Mouse (Mus musculus) liver, embryonic 14.5 days (tissue): ENCODE results near the gene Rfx7. TPM values are rescaled to one million over a fixed set of nuclear protein-coding genes. Genes with fewer than 3 reads are reported as not detected.

ENCODE experiments used
- ATAC-seq: fragments of 200-750 bp; cut with Nextera tagmentation; 2 replicates; pipeline ENCODE4 v1.8.0; 2017; ENCODE audit warnings: moderate number of reproducible peaks, mild to moderate bottlenecking, moderate library complexity; ENCODE audit not compliant: insufficient read depth
- DNase-seq, 3 experiments: peaks; one replicate each; pipeline ENCODE4 v3.0.0-alpha.2; 2012 to 2013; ENCODE audit warnings: low read depth in 3 of 3, low spot score in 3 of 3
- H3K27ac ChIP-seq: fragments of 300-500 bp; sonication (generic); 2 replicates; pipeline ENCODE4 v1.5.1; 2014; ENCODE audit warnings: moderate library complexity, mild to moderate bottlenecking, control low read depth, inconsistent platforms
- H3K27me3 ChIP-seq: fragments of 300-500 bp; sonication (generic); 2 replicates; pipeline ENCODE4 v1.6.1; 2014; ENCODE audit warnings: mild to moderate bottlenecking, low read length, moderate library complexity; ENCODE audit not compliant: control insufficient read depth, insufficient read depth
- H3K36me3 ChIP-seq: fragments of 300-500 bp; sonication (generic); replicated peaks from 2 replicates; pipeline ENCODE4 v1.6.1; 2014; ENCODE audit warnings: low read depth; ENCODE audit not compliant: control insufficient read depth, insufficient read depth
- H3K4me1 ChIP-seq, 2 experiments: fragments of 200-500 bp in 1 of 2; fragments of 300-500 bp in 1 of 2; sonication (generic) in 1 of 2; replicated peaks; 2 replicates each; pipeline ENCODE4 v1.6.1; 2012 to 2014; ENCODE audit warnings: antibody characterized with exemption in 1 of 2, inconsistent platforms in 1 of 2, low read length in 1 of 2; ENCODE audit not compliant: control insufficient read depth in 2 of 2, insufficient read depth in 2 of 2
- H3K4me2 ChIP-seq: fragments of 300-500 bp; sonication (generic); 2 replicates; pipeline ENCODE4 v1.6.1; 2014; ENCODE audit warnings: low read depth, mild to moderate bottlenecking, control low read depth, moderate library complexity
- H3K4me3 ChIP-seq, 2 experiments: fragments of 200-500 bp in 1 of 2; fragments of 300-500 bp in 1 of 2; sonication (generic) in 1 of 2; 2 replicates each; pipeline ENCODE4 v1.5.1; 2012 to 2014; ENCODE audit warnings: low read depth in 2 of 2, low read length in 2 of 2, mild to moderate bottlenecking in 2 of 2, control low read depth in 1 of 2, inconsistent platforms in 1 of 2, moderate library complexity in 1 of 2; ENCODE audit not compliant: insufficient read depth in 1 of 2
- H3K9ac ChIP-seq: fragments of 300-500 bp; sonication (generic); replicated peaks from 2 replicates; pipeline ENCODE4 v1.6.1; 2014; ENCODE audit warnings: mild to moderate bottlenecking, control low read depth, moderate library complexity
- H3K9me3 ChIP-seq: fragments of 300-500 bp; sonication (generic); 2 replicates; pipeline ENCODE4 v1.6.1; 2016; ENCODE audit warnings: low read length, mixed read lengths; ENCODE audit not compliant: control insufficient read depth
- CTCF ChIP-seq: IDR thresholded peaks from 2 replicates; pipeline ENCODE4 v1.5.1; 2016; ENCODE audit warnings: antibody characterized with exemption, low read depth, control low read depth
- EP300 ChIP-seq: IDR thresholded peaks from 2 replicates; pipeline ENCODE4 v1.6.1; 2016; ENCODE audit warnings: antibody characterized with exemption, low read depth
- WGBS: fragments of 180-500 bp; shearing (Covaris S2); extraction: QIAGEN DNeasy Blood & Tissue Kit; methylation state at CpG from one replicate; pipeline ENCODE4 v1.1.7; 2014; ENCODE audit not compliant: insufficient replicate concordance; 5-methylcytosine and 5-hydroxymethylcytosine counted together
- polyA plus RNA-seq, 2 experiments: library from polyadenylated mRNA; depleted of rRNA in 1 of 2; stranded (reverse) in 1 of 2; unstranded in 1 of 2; fragments of >200 nt; fragmentation: Nextera tagmentation in 1 of 2; extraction: Ambion mirVana in 1 of 2; gene quantifications; 2 replicates each; pipeline versions ENCODE4 v1.2.1 to v1.2.3; 2012 to 2014

Rfx7 gene
- polyA plus RNA-seq (2012; rRNA removed), result 2.7 and 3.1 TPM in 2 replicates
- 3.2 and 3.9 TPM in 2 replicates for polyA plus RNA-seq (2014; fragmentation: Nextera tagmentation; extraction: Ambion mirVana)

- peak within 1 kb of the TSS; percentile 82 for H3K9ac ChIP-seq
- peak within 1 kb of the TSS; percentile 92 for H3K4me2 ChIP-seq
- TF ChIP-seq EP300 (no peak), CTCF (no peak)
- H3K4me3 ChIP-seq, result peak within 1 kb of the TSS; percentile 65 to 85
- H3K36me3 ChIP-seq, result no peaks in the 10 kb centered on the region
- under 1% methylated on average over 61 of the region's 63 CpGs for WGBS
- peak within 1 kb of the TSS; percentile 68 for H3K27ac ChIP-seq
- DNase-seq (peak in 2 of 3 experiments; percentile 59), ATAC-seq (peak; percentile 86)
- H3K4me1 ChIP-seq, result peaks cover 5 to 9% of the 10 kb centered on the region in 2 experiments
- no peaks in the 10 kb centered on the region for H3K27me3 ChIP-seq
- H3K9me3 ChIP-seq, result no peaks in the 10 kb centered on the region
Observed at GRCm38 (mm10) chr9:72531996-72532380, at the start of gene Rfx7. Rfx7 (plus strand) TSS chr9:72532240.

DNA sequence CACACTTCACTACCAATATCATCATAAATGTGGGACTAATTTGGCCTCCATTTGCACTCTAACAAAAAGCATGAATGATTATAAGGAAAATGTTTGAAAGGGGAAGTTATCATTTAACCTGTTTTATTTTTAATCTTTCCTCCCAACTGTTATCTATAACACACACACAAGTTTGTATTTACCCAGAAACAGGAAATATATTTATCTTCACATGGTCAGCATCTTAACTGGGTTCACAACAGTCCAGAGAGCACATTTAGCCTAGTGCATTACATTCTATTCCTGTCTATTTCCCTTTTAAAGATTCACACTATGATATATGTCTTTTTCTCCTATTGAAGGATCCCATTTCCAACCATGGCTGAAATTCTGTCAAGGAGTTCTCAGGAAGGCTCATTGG is 43.5 kb upstream of the Rfx7 start:
- Histone ChIP-seq H3K36me3 (no peaks in the 10 kb centered on the region), H3K9ac (no peak overlapping the region), H3K4me1 (peaks cover 17 to 18% of the 10 kb centered on the region in 2 experiments), H3K27me3 (no peaks in the 10 kb centered on the region), H3K9me3 (no peaks in the 10 kb centered on the region), H3K27ac (no peak overlapping the region), H3K4me2 (no peak overlapping the region), H3K4me3 (no peak overlapping the region)
- DNase-seq (no peak), ATAC-seq (no peak)
- TF ChIP-seq CTCF, result no peak
- TF ChIP-seq EP300, result peak; percentile 47; the same call in 1 of the 2 replicates

GRCm38 (mm10) chr9:72489131-72489530 is 42.9 kb upstream of the Rfx7 start:
- no peaks in the 10 kb centered on the region for H3K9me3 ChIP-seq
- H3K9ac ChIP-seq, result no peak overlapping the region
- ATAC-seq (no peak), DNase-seq (no peak)
- no peak overlapping the region for H3K4me3 ChIP-seq
- no peaks in the 10 kb centered on the region for H3K27me3 ChIP-seq
- H3K4me1 ChIP-seq, result peaks cover 17 to 18% of the 10 kb centered on the region in 2 experiments
- H3K4me2 ChIP-seq, result no peak overlapping the region
- H3K36me3 ChIP-seq, result no peaks in the 10 kb centered on the region
- TF ChIP-seq CTCF, result no peak
- no peak for TF ChIP-seq EP300
- 66% methylated on average over 5 of the region's 5 CpGs for WGBS
- no peak overlapping the region for H3K27ac ChIP-seq

DNA sequence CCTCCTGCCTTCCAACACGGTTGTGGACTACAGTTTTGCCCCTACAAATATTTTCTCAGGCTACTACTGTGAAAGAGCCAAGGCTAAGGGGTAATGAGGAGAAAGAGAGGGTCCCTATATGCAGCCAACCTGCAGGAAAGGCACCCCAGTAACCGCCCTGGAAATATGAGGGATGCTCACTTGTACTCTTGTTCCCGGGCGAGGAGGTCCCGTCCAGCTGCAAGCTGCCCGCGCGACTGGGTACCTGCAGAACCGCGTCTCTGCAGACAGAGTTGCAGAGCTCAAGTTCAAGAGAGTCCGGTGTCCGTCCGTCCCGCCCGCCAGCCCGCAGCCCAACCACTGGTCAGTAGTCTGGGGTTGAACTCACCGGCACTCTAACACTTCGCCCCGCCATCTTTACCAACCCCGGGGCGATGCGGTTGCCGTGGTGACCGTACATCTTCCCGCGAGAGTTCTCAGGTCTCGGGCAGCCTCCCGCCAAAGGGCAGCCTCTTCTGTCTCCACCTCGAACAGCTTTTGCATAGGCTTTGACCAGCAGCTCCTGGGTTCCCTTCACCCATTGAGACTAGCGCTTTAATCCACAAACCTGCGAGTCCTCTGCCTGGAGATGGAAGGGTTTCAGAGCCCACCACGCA is 40.4 kb upstream of the Rfx7 start:
- H3K4me2 ChIP-seq, result peak overlapping the region; percentile 91
- H3K9me3 ChIP-seq, result no peaks in the 10 kb centered on the region
- DNase-seq, result peak; percentile 79 to 85 (median 83)
- peaks cover 17 to 18% of the 10 kb centered on the region in 2 experiments for H3K4me1 ChIP-seq
- under 1% methylated on average over 32 of the region's 32 CpGs for WGBS
- H3K9ac ChIP-seq, result peak overlapping the region; percentile 80
- H3K36me3 ChIP-seq, result no peaks in the 10 kb centered on the region
- H3K27me3 ChIP-seq, result no peaks in the 10 kb centered on the region
- H3K27ac ChIP-seq, result peak overlapping the region; percentile 62
- H3K4me3 ChIP-seq, result peak overlapping the region; percentile 63 to 91
- peak; percentile 20; the same call in 1 of the 2 replicates for TF ChIP-seq EP300
- no peak for TF ChIP-seq CTCF
- ATAC-seq, result peak; percentile 95

DNA sequence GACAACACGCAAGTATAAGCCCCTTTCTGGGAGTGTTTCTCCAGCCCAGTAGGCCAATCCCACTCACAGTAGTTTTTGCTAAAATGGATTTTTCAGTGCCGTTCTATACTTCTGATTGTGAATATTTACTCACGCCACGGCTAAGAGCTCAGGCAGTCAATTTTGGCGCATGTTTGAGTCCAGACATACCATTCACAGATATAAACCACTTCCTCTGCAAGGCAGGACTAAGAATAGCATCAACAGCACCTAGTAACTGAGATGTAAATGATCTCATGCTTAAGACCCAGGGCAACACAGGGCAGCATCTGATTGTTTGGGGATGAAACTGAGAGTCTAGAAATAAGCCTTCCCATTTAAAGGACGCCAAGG is 39.9 kb upstream of the Rfx7 start, which contains the start of gene Tex9:
Gene Tex9 (minus strand): TSS at position 19 of the 372 bp plus-strand sequence.
- Histone ChIP-seq H3K27me3 (no peaks in the 10 kb centered on the region), H3K4me1 (peaks cover 17 to 18% of the 10 kb centered on the region in 2 experiments), H3K36me3 (no peaks in the 10 kb centered on the region), H3K9me3 (no peaks in the 10 kb centered on the region), H3K4me3 (peak within 1 kb of the TSS; percentile 63 to 91), H3K9ac (peak within 1 kb of the TSS; percentile 80), H3K4me2 (peak within 1 kb of the TSS; percentile 91), H3K27ac (peak within 1 kb of the TSS; percentile 62)
- ATAC-seq, result peak; percentile 50
- TF ChIP-seq CTCF (no peak), EP300 (no peak)
- no peak for DNase-seq
- 5% methylated on average over 6 of the region's 6 CpGs for WGBS
